8 mouse cellular contexts compared by ENCODE assay signal in genomic region chr5:120562956-120563913, GRCm38 (mm10). TPM values are rescaled to one million over a fixed set of nuclear protein-coding genes. Genes with fewer than 3 reads are reported as not detected.
DNase-seq lines count a peak whose midpoint lies in the region; ATAC-seq lines count a peak whose summit lies in the region.

No protein-coding gene starts in this region.

- no peak overlapping the region; the same call in 1 of the 2 replicates for H3K4me2 ChIP-seq in embryonic facial prominence, embryonic 11.5 days (ENCODE audit: low read depth, low read length)
- H3K4me2 ChIP-seq in heart, embryonic 15.5 days = peak overlapping the region; percentile 27; the same call in 1 of the 2 replicates

- peaks cover 71% of the 10 kb centered on the region for H3K79me2 ChIP-seq in macrophage (ENCODE audit: inconsistent target)

- H3K36me3 ChIP-seq in embryonic facial prominence, embryonic 11.5 days (replicated peaks; ENCODE audit: control insufficient read depth, insufficient read depth, low read depth, low read length) = no peaks in the 10 kb centered on the region
- H3K36me3 ChIP-seq in heart, embryonic 15.5 days = no peaks in the 10 kb centered on the region
- H3K36me3 ChIP-seq in macrophage (ENCODE audit: inconsistent target) = no peaks in the 10 kb centered on the region

- 34% methylated on average over 28 of the region's 28 CpGs for WGBS in embryonic facial prominence, embryonic 11.5 days
- 41% methylated on average over 28 of the region's 28 CpGs for WGBS in heart, embryonic 15.5 days
- 68% methylated on average over 26 of the region's 28 CpGs for WGBS in macrophage (ENCODE audit: missing documents)

- H3K9ac ChIP-seq in embryonic facial prominence, embryonic 11.5 days (replicated peaks; ENCODE audit: low read length) = peak overlapping the region; percentile 28; the same call in 1 of the 2 replicates
- H3K9ac ChIP-seq in heart, embryonic 15.5 days = peak overlapping the region; percentile 23; the same call in 1 of the 2 replicates

- peak; percentile 67 for ATAC-seq in embryonic facial prominence, embryonic 11.5 days (replicated peaks; ENCODE audit: insufficient number of reproducible peaks, low FRiP score, low TSS enrichment, low read depth)
- ATAC-seq in heart, embryonic 15.5 days (replicated peaks; ENCODE audit: insufficient number of reproducible peaks, insufficient read depth, low FRiP score, low read depth) = peak; percentile 67
- no peak for ATAC-seq in megakaryocyte-erythroid progenitor cell, adult 5-6 weeks (replicated peaks; ENCODE audit: low FRiP score, low TSS enrichment, poor library complexity, severe bottlenecking)

- no peaks in the 10 kb centered on the region; the same call in 1 of the 2 replicates for H3K27me3 ChIP-seq in embryonic facial prominence, embryonic 11.5 days (ENCODE audit: control insufficient read depth, insufficient read depth, low read length)
- no peaks in the 10 kb centered on the region for H3K27me3 ChIP-seq in heart, embryonic 15.5 days

- peak overlapping the region; percentile 83 for H3K27ac ChIP-seq in embryonic facial prominence, embryonic 11.5 days (replicated peaks; ENCODE audit: low read depth, low read length)
- H3K27ac ChIP-seq in heart, embryonic 15.5 days = peak overlapping the region; percentile 77
- H3K27ac ChIP-seq in macrophage = peak overlapping the region; percentile 36

- no peaks in the 10 kb centered on the region for H3K9me3 ChIP-seq in embryonic facial prominence, embryonic 11.5 days (replicated peaks; ENCODE audit: control insufficient read depth, low read length)
- no peaks in the 10 kb centered on the region for H3K9me3 ChIP-seq in heart, embryonic 15.5 days (replicated peaks)

- DNase-seq in cerebellum, adult 9-11 months = peak; percentile 57
- DNase-seq in cerebellum, adult 11-12 months = no peak
- DNase-seq in embryonic facial prominence, embryonic 11.5 days (ENCODE audit: low spot score) = peak; percentile 77
- peak; percentile 85 for DNase-seq in kidney, postnatal 14 days
- no peak for DNase-seq in ovary, postnatal 10 days (ENCODE audit: low spot score)

- no peak overlapping the region for H3K4me3 ChIP-seq in embryonic facial prominence, embryonic 11.5 days (ENCODE audit: low read depth, low read length)
- no peak overlapping the region for H3K4me3 ChIP-seq in heart, embryonic 15.5 days
- no peak overlapping the region for H3K4me3 ChIP-seq in macrophage (ENCODE audit: inconsistent target)

- peaks cover 35% of the 10 kb centered on the region for H3K4me1 ChIP-seq in embryonic facial prominence, embryonic 11.5 days (ENCODE audit: control insufficient read depth, insufficient read depth, low read length)
- peaks cover 68% of the 10 kb centered on the region for H3K4me1 ChIP-seq in heart, embryonic 15.5 days (replicated peaks)

RNA-seq across cellular contexts. Expression of gene Tpcn1, which starts 25.2 kb away (rescaled TPM):
- polyA plus RNA-seq in embryonic facial prominence, embryonic 11.5 days (2014; fragmentation: Nextera tagmentation; extraction: Ambion mirVana) = 9.6 and 11.2 TPM in 2 replicates
- polyA plus RNA-seq in heart, embryonic 15.5 days (2015; fragmentation: Nextera tagmentation; extraction: Ambion mirVana) = 12.4 and 16.8 TPM in 2 replicates
- 100 to 1,000 TPM in 9 of 26 experiments, 10 to 100 TPM in 15, 1 to 10 TPM in 2; 7.1 to 211 (median 71.2) TPM for total RNA-seq in macrophage (2018; cell fraction: chromatin; rRNA removed)
- total RNA-seq in macrophage (2018; cell fraction: cytosol; rRNA removed) = 100 to 1,000 TPM in 8 of 26 experiments, 10 to 100 TPM in 18; 40.1 to 134 (median 75.9) TPM
- 100 to 1,000 TPM in 4 of 26 experiments, 10 to 100 TPM in 22; 13.7 to 170 (median 59.2) TPM for total RNA-seq in macrophage (2018; cell fraction: nucleus; rRNA removed)
- 36.3 to 96.0 TPM (median 65.2 TPM) in 3 replicates for polyA plus RNA-seq in macrophage (2018)
- 71.7 and 84.7 TPM in 2 replicates for total RNA-seq in megakaryocyte-erythroid progenitor cell, adult 5-6 weeks (2014; fragmentation: Nextera tagmentation)
- 16.0 and 19.1 TPM in 2 replicates for total RNA-seq in megakaryocyte-erythroid progenitor cell, adult 5-6 weeks (2017)

RNA-seq across cellular contexts. Expression of gene Iqcd, which starts 25.6 kb away (rescaled TPM):
- polyA plus RNA-seq in embryonic facial prominence, embryonic 11.5 days (2014; fragmentation: Nextera tagmentation; extraction: Ambion mirVana) = 0.31 and 0.55 TPM in 2 replicates
- 0.19 and 0.46 TPM in 2 replicates for polyA plus RNA-seq in heart, embryonic 15.5 days (2015; fragmentation: Nextera tagmentation; extraction: Ambion mirVana)
- 1 to 10 TPM in 4 of 26 experiments, under 1 TPM in 13, not detected in 9; 0.29 to 1.5 (median 0.84) TPM for total RNA-seq in macrophage (2018; cell fraction: chromatin; rRNA removed)
- under 1 TPM; 0.19 to 0.81 (median 0.41) TPM for total RNA-seq in macrophage (2018; cell fraction: cytosol; rRNA removed)
- 1 to 10 TPM in 1 of 26 experiments, under 1 TPM in 14, not detected in 11; 0.33 to 1.1 (median 0.64) TPM for total RNA-seq in macrophage (2018; cell fraction: nucleus; rRNA removed)
- 0.37 to 0.52 TPM in 2 of 3 replicates, not detected in the other for polyA plus RNA-seq in macrophage (2018)
- total RNA-seq in megakaryocyte-erythroid progenitor cell, adult 5-6 weeks (2014; fragmentation: Nextera tagmentation) = 6.4 and 9.0 TPM in 2 replicates
- total RNA-seq in megakaryocyte-erythroid progenitor cell, adult 5-6 weeks (2017) = 6.3 and 7.9 TPM in 2 replicates

RNA-seq across cellular contexts. Expression of gene Rita1, which starts 49.2 kb away (rescaled TPM):
- polyA plus RNA-seq in embryonic facial prominence, embryonic 11.5 days (2014; fragmentation: Nextera tagmentation; extraction: Ambion mirVana) = 8.3 and 8.8 TPM in 2 replicates
- polyA plus RNA-seq in heart, embryonic 15.5 days (2015; fragmentation: Nextera tagmentation; extraction: Ambion mirVana) = 11.0 and 12.7 TPM in 2 replicates
- total RNA-seq in macrophage (2018; cell fraction: chromatin; rRNA removed) = 1 to 10 TPM in 25 of 26 experiments, under 1 TPM in 1; 0.88 to 7.9 (median 2.9) TPM
- 1 to 10 TPM in 25 of 26 experiments, under 1 TPM in 1; 0.72 to 5.7 (median 4.2) TPM for total RNA-seq in macrophage (2018; cell fraction: cytosol; rRNA removed)
- total RNA-seq in macrophage (2018; cell fraction: nucleus; rRNA removed) = 10 to 100 TPM in 1 of 26 experiments, 1 to 10 TPM in 25; 1.4 to 10.7 (median 3.8) TPM
- polyA plus RNA-seq in macrophage (2018) = 4.5 to 4.9 TPM (median 4.8 TPM) in 3 replicates
- total RNA-seq in megakaryocyte-erythroid progenitor cell, adult 5-6 weeks (2014; fragmentation: Nextera tagmentation) = 9.9 and 11.8 TPM in 2 replicates
- total RNA-seq in megakaryocyte-erythroid progenitor cell, adult 5-6 weeks (2017) = 5.5 and 6.9 TPM in 2 replicates

RNA-seq across cellular contexts. Expression of gene Ddx54, which starts 49.3 kb away (rescaled TPM):
- polyA plus RNA-seq in embryonic facial prominence, embryonic 11.5 days (2014; fragmentation: Nextera tagmentation; extraction: Ambion mirVana) = 28.9 and 29.7 TPM in 2 replicates
- 23.4 and 32.9 TPM in 2 replicates for polyA plus RNA-seq in heart, embryonic 15.5 days (2015; fragmentation: Nextera tagmentation; extraction: Ambion mirVana)
- 10 to 100 TPM; 31.5 to 89.7 (median 50.6) TPM for total RNA-seq in macrophage (2018; cell fraction: chromatin; rRNA removed)
- 10 to 100 TPM; 23.7 to 34.9 (median 30.4) TPM for total RNA-seq in macrophage (2018; cell fraction: cytosol; rRNA removed)
- 10 to 100 TPM; 26.2 to 49.3 (median 33.7) TPM for total RNA-seq in macrophage (2018; cell fraction: nucleus; rRNA removed)
- polyA plus RNA-seq in macrophage (2018) = 21.7 to 39.1 TPM (median 25.0 TPM) in 3 replicates
- total RNA-seq in megakaryocyte-erythroid progenitor cell, adult 5-6 weeks (2014; fragmentation: Nextera tagmentation) = 28.3 and 41.7 TPM in 2 replicates
- total RNA-seq in megakaryocyte-erythroid progenitor cell, adult 5-6 weeks (2017) = 40.4 and 40.6 TPM in 2 replicates

RNA-seq across cellular contexts. Expression of gene Slc8b1, which starts 52.3 kb away (rescaled TPM):
- 1.3 and 1.8 TPM in 2 replicates for polyA plus RNA-seq in embryonic facial prominence, embryonic 11.5 days (2014; fragmentation: Nextera tagmentation; extraction: Ambion mirVana)
- 2.7 and 5.0 TPM in 2 replicates for polyA plus RNA-seq in heart, embryonic 15.5 days (2015; fragmentation: Nextera tagmentation; extraction: Ambion mirVana)
- total RNA-seq in macrophage (2018; cell fraction: chromatin; rRNA removed) = 100 to 1,000 TPM in 25 of 26 experiments, 10 to 100 TPM in 1; 86.6 to 485 (median 263) TPM
- 10 to 100 TPM; 34.2 to 96.4 (median 63.3) TPM for total RNA-seq in macrophage (2018; cell fraction: cytosol; rRNA removed)
- 100 to 1,000 TPM in 25 of 26 experiments, 10 to 100 TPM in 1; 99.8 to 297 (median 210) TPM for total RNA-seq in macrophage (2018; cell fraction: nucleus; rRNA removed)
- 25.5 to 66.8 TPM (median 27.4 TPM) in 3 replicates for polyA plus RNA-seq in macrophage (2018)
- 0.35 and 1.6 TPM in 2 replicates for total RNA-seq in megakaryocyte-erythroid progenitor cell, adult 5-6 weeks (2014; fragmentation: Nextera tagmentation)
- total RNA-seq in megakaryocyte-erythroid progenitor cell, adult 5-6 weeks (2017) = 0.09 and 1.7 TPM in 2 replicates

Comparison
In these comparisons a context has a peak if more than half of its experiments do, and no peak if none do; other contexts are left out.
1. DNase-seq: peak in cerebellum, adult 9-11 months (single experiment), embryonic facial prominence, embryonic 11.5 days (single experiment) and kidney, postnatal 14 days (single experiment); none in cerebellum, adult 11-12 months (single experiment) and ovary, postnatal 10 days (single experiment).
2. Peak in every context shown above with its lines, with median percentiles within 50 percentile points of each other: H3K27ac ChIP-seq.